Mouse (Mus musculus) MEL (cell line): ENCODE measurements at regions not wholly inside any gene's neighbourhood (a gene's known extent, or its start where the extent isn't known, plus 50 kb on each side); places are given as distances from the start of the nearest gene placed in this dataset.

Experiments used
- DNase-seq: peaks from one replicate; pipeline ENCODE4 v3.0.0; 2011; ENCODE audit warnings: low read depth, low spot score
- H3K27ac ChIP-seq: 2 replicates; pipeline ENCODE4 v1.5.1; 2012; ENCODE audit warnings: low read depth, mild to moderate bottlenecking, control low read depth, low read length, moderate library complexity; ENCODE audit not compliant: control insufficient read depth
- H3K27me3 ChIP-seq, 2 experiments: fragments of 150-350 bp in 1 of 2; sonication (generic) in 1 of 2; 2 replicates each; pipeline ENCODE4 v1.6.1; 2012; ENCODE audit warnings: low read length in 2 of 2, mild to moderate bottlenecking in 2 of 2, improper control_type of control experiment in 1 of 2, moderate library complexity in 1 of 2; ENCODE audit not compliant: insufficient read depth in 2 of 2, control insufficient read depth in 1 of 2
- H3K36me3 ChIP-seq, 2 experiments: 2 replicates each; pipeline ENCODE4 v1.6.1; 2012 to 2014; ENCODE audit warnings: low read length in 2 of 2, improper control_type of control experiment in 1 of 2, inconsistent platforms in 1 of 2, mild to moderate bottlenecking in 1 of 2; ENCODE audit not compliant: insufficient read depth in 2 of 2, control insufficient read depth in 1 of 2
- H3K4me1 ChIP-seq, 2 experiments: fragments of 150-350 bp in 1 of 2; sonication (generic) in 1 of 2; 2 replicates each; pipeline ENCODE4 v1.6.1; 2012; ENCODE audit warnings: low read length in 2 of 2, improper control_type of control experiment in 1 of 2, mild to moderate bottlenecking in 1 of 2; ENCODE audit not compliant: insufficient read depth in 2 of 2, control insufficient read depth in 1 of 2
- H3K4me3 ChIP-seq, 2 experiments: fragments of 150-350 bp in 1 of 2; sonication (generic) in 1 of 2; 2 replicates each; pipeline ENCODE4 v1.5.1; 2012; ENCODE audit warnings: low read depth in 2 of 2, low read length in 2 of 2, mild to moderate bottlenecking in 2 of 2, moderate library complexity in 2 of 2, control low read depth in 1 of 2, improper control_type of control experiment in 1 of 2; ENCODE audit not compliant: control insufficient read depth in 1 of 2, insufficient read depth in 1 of 2
- H3K79me2 ChIP-seq: 2 replicates; pipeline ENCODE4 v1.6.1; 2012; ENCODE audit warnings: mild to moderate bottlenecking, low read length, moderate library complexity; ENCODE audit not compliant: control insufficient read depth, poor library complexity, insufficient read depth
- H3K9ac ChIP-seq: 2 replicates; pipeline ENCODE4 v1.6.1; 2012; ENCODE audit warnings: low read depth, mild to moderate bottlenecking, control low read depth, low read length, moderate library complexity; ENCODE audit not compliant: control insufficient read depth, poor library complexity, severe bottlenecking
- H3K9me3 ChIP-seq: fragments of 150-350 bp; sonication (generic); replicated peaks from 2 replicates; pipeline ENCODE4 v1.6.1; 2012; ENCODE audit warnings: mild to moderate bottlenecking, low read length, improper control_type of control experiment, moderate library complexity; ENCODE audit not compliant: insufficient read depth
- E2F4 ChIP-seq: IDR thresholded peaks from 2 replicates; pipeline ENCODE4 v1.6.1; 2011; ENCODE audit warnings: low read depth, low read length, improper control_type of control experiment, borderline replicate concordance
- ELF1 ChIP-seq: IDR thresholded peaks from 2 replicates; pipeline ENCODE4 v1.6.1; 2014; ENCODE audit warnings: low read depth, mild to moderate bottlenecking, inconsistent platforms, low read length, improper control_type of control experiment, moderate library complexity
- ETS1 ChIP-seq: IDR thresholded peaks from 2 replicates; pipeline ENCODE4 v1.6.1; 2012; ENCODE audit warnings: low read depth, mild to moderate bottlenecking, inconsistent platforms, low read length, improper control_type of control experiment, moderate library complexity
- GABPA ChIP-seq: IDR thresholded peaks from 2 replicates; pipeline ENCODE4 v1.6.1; 2012; ENCODE audit warnings: low read depth, mild to moderate bottlenecking, inconsistent platforms, low read length, improper control_type of control experiment, moderate library complexity
- HCFC1 ChIP-seq: IDR thresholded peaks from 2 replicates; pipeline ENCODE4 v1.6.1; 2012; ENCODE audit warnings: low read depth, mild to moderate bottlenecking, inconsistent platforms, low read length, improper control_type of control experiment, moderate library complexity
- JUND ChIP-seq: IDR thresholded peaks from 2 replicates; pipeline ENCODE4 v1.6.1; 2011; ENCODE audit warnings: low read depth, mild to moderate bottlenecking, improper control_type of control experiment, low read length
- MAX ChIP-seq: IDR thresholded peaks from 2 replicates; pipeline ENCODE4 v1.6.1; 2011; ENCODE audit warnings: low read length, improper control_type of control experiment
- MXI1 ChIP-seq: IDR thresholded peaks from 2 replicates; pipeline ENCODE4 v1.6.1; 2011; ENCODE audit warnings: mild to moderate bottlenecking, low read depth, low read length, improper control_type of control experiment
- MYB ChIP-seq: IDR thresholded peaks from 2 replicates; pipeline ENCODE4 v1.6.1; 2011; ENCODE audit warnings: mild to moderate bottlenecking, low read depth, low read length, improper control_type of control experiment
- NELFE ChIP-seq: IDR thresholded peaks from 2 replicates; pipeline ENCODE4 v1.6.1; 2011; ENCODE audit warnings: low read depth, low read length, improper control_type of control experiment
- POLR2A ChIP-seq, 2 experiments: IDR thresholded peaks; 2 replicates each; pipeline ENCODE4 v1.6.1; 2011 to 2012; ENCODE audit warnings: low read length in 2 of 2, mild to moderate bottlenecking in 2 of 2, control low read depth in 1 of 2, improper control_type of control experiment in 1 of 2, low read depth in 1 of 2, moderate library complexity in 1 of 2; ENCODE audit not compliant: control insufficient read depth in 1 of 2, insufficient read depth in 1 of 2, poor library complexity in 1 of 2
- RCOR1 ChIP-seq: IDR thresholded peaks from 2 replicates; pipeline ENCODE4 v1.6.1; 2012; ENCODE audit warnings: low read depth, mild to moderate bottlenecking, inconsistent platforms, low read length, improper control_type of control experiment
- SIN3A ChIP-seq: IDR thresholded peaks from 2 replicates; pipeline ENCODE4 v1.6.1; 2012; ENCODE audit warnings: low read length, improper control_type of control experiment, inconsistent platforms
- UBTF ChIP-seq: IDR thresholded peaks from 2 replicates; pipeline ENCODE4 v1.6.1; 2012; ENCODE audit warnings: low read depth, mild to moderate bottlenecking, inconsistent platforms, low read length, improper control_type of control experiment, moderate library complexity, borderline replicate concordance; ENCODE audit not compliant: insufficient read depth
- USF2 ChIP-seq, 2 experiments: IDR thresholded peaks; 2 replicates each; pipeline ENCODE4 v1.6.1; 2011 to 2012; ENCODE audit warnings: improper control_type of control experiment in 2 of 2, low read length in 2 of 2, borderline replicate concordance in 1 of 2, inconsistent platforms in 1 of 2, low read depth in 1 of 2, mild to moderate bottlenecking in 1 of 2; ENCODE audit not compliant: insufficient read depth in 1 of 2
- ZC3H11A ChIP-seq: IDR thresholded peaks from 2 replicates; pipeline ENCODE4 v1.6.1; 2012; ENCODE audit warnings: low read depth, mild to moderate bottlenecking, inconsistent platforms, low read length, improper control_type of control experiment
- ZKSCAN1 ChIP-seq: IDR thresholded peaks from 2 replicates; pipeline ENCODE4 v1.6.1; 2012; ENCODE audit warnings: low read depth, mild to moderate bottlenecking, inconsistent platforms, low read length, improper control_type of control experiment, moderate library complexity
- ZMIZ1 ChIP-seq: IDR thresholded peaks from 2 replicates; pipeline ENCODE4 v1.6.1; 2012; ENCODE audit warnings: low read depth, mild to moderate bottlenecking, inconsistent platforms, low read length, improper control_type of control experiment, moderate library complexity

DNA sequence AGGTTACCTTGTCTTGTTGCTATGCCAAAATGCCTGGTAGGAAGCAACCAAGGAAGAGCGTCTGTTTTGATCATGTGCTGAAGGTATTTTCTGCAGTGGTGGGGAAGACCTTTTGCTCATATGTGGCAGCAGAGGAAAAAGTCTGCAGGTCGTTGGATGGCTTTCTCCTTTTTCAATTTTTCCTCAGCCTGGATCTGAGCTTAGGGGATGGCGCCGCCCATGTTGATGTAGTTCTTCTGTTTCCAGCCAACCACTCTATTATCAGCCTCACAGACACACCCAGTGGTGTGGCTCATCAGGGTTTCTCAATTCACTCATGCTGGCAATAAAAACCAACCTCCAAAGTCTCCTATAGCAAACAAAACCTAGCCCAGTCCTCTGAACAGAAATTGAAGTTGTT is 75.3 kb upstream of the Sgk1 start:
- no peaks in the 10 kb centered on the region for H3K4me1 ChIP-seq
- no peak overlapping the region for H3K4me3 ChIP-seq
- H3K79me2 ChIP-seq, result no peaks in the 10 kb centered on the region
- no peak overlapping the region for H3K27ac ChIP-seq
- H3K27me3 ChIP-seq, result 0 out of 4 replicates have a peak, but pooled peaks cover 0 to 1% of the 10 kb centered on the region in 2 experiments
- no peaks in the 10 kb centered on the region for H3K9me3 ChIP-seq
- DNase-seq, result no peak
- no peaks in the 10 kb centered on the region for H3K36me3 ChIP-seq
- H3K9ac ChIP-seq, result no peak overlapping the region
- no peak for TF ChIP-seq ZKSCAN1

DNA sequence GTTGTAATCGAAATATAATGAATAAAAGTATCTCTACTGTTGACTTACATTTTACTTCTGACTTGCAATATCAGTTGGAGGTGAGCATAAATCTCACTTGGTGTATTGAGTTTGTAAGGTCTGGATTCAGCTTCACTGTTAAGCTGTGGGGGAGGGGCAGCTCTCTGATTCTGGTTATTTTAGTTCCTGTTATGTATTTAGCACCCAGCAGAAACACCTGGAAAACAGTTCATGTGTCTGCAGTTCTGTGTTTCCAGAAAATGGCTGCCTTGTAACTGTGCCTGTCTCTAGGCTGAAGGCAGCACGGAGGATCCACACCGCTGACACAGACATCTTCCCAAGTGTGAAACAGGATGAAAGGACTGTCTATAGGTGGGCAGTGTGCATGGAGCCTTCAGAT is 62.3 kb upstream of the Sgk1 start:
- no peak for DNase-seq

DNA sequence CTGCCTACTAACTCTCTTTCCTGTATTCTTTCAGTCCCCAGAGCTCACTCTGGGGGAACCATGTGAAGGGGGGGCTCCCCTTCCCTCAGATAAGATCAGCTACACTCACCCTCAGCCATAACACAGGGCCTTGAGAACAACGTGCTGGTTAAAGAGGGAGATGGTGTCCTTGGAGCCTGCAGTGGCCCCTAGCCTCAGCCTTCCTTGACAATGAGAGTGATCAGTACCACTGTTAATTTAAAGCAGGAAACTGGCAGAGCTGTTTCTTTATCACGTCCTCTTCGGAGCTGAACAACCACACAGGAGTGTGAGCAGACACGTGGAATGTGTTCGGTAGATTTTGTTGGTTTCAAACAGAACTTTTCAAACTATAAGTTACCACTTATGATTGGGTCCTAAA is 60.6 kb upstream of the Sgk1 start:
- no peak overlapping the region for H3K27ac ChIP-seq
- H3K9me3 ChIP-seq, result no peaks in the 10 kb centered on the region
- H3K4me3 ChIP-seq, result no peak overlapping the region
- no peak for DNase-seq
- H3K27me3 ChIP-seq, result no peaks in the 10 kb centered on the region; a peak in 1 of 4 replicates
- no peaks in the 10 kb centered on the region for H3K79me2 ChIP-seq
- TF ChIP-seq JUND (no peak), SIN3A (no peak), HCFC1 (no peak), USF2 (IDR thresholded peaks at IDR 0.05; ENCODE audit: borderline replicate concordance in 1 of 2, insufficient read depth in 1 of 2, low read depth in 1 of 2, low read length in 2 of 2) (no peak), MYB (no peak), RCOR1 (no peak), MAX (no peak), NELFE (no peak), ZMIZ1 (no peak), ELF1 (no peak), ETS1 (no peak), GABPA (no peak)
- H3K9ac ChIP-seq, result no peak overlapping the region
- peaks cover 0 to 4% of the 10 kb centered on the region in 2 experiments; a peak in 1 of 4 replicates for H3K36me3 ChIP-seq
- no peaks in the 10 kb centered on the region; a peak in 1 of 4 replicates for H3K4me1 ChIP-seq

More for the DNA sequence above, 62.3 kb upstream of the Sgk1 start:
- Histone ChIP-seq H3K9me3 (no peaks in the 10 kb centered on the region), H3K27me3 (no peaks in the 10 kb centered on the region; a peak in 1 of 4 replicates), H3K27ac (no peak overlapping the region), H3K4me3 (no peak overlapping the region), H3K9ac (no peak overlapping the region), H3K4me1 (no peaks in the 10 kb centered on the region; a peak in 1 of 4 replicates), H3K79me2 (no peaks in the 10 kb centered on the region), H3K36me3 (no peaks in the 10 kb centered on the region)
- no peak for TF ChIP-seq MAX
- TF ChIP-seq MXI1, result no peak
- TF ChIP-seq MYB, result no peak
- no peak for TF ChIP-seq POLR2A (IDR thresholded peaks at IDR 0.05; ENCODE audit: control insufficient read depth in 1 of 2, insufficient read depth in 1 of 2, low read depth in 1 of 2, low read length in 2 of 2, poor library complexity in 1 of 2)
- TF ChIP-seq ZKSCAN1, result no peak
- TF ChIP-seq E2F4, result no peak
- no peak for TF ChIP-seq UBTF
- TF ChIP-seq USF2 (IDR thresholded peaks at IDR 0.05; ENCODE audit: borderline replicate concordance in 1 of 2, insufficient read depth in 1 of 2, low read depth in 1 of 2, low read length in 2 of 2), result no peak
- no peak for TF ChIP-seq JUND
- TF ChIP-seq ZC3H11A, result no peak
